Mouse (Mus musculus) neural tube, embryonic 12.5 days (tissue): Measurements from ENCODE around the gene Atxn7l2. TPM values are rescaled to one million over a fixed set of nuclear protein-coding genes. Genes with fewer than 3 reads are reported as not detected.

Experiments
- ATAC-seq: fragments of 200-750 bp; cut with Nextera tagmentation; 2 replicates; pipeline ENCODE4 v1.8.0; 2017; ENCODE audit warnings: low read depth, mild to moderate bottlenecking, moderate TSS enrichment, moderate library complexity; ENCODE audit not compliant: low FRiP score
- H3K27ac ChIP-seq: fragments of 300-500 bp; sonication (generic); 2 replicates; pipeline ENCODE4 v1.5.1; 2016
- H3K27me3 ChIP-seq: fragments of 300-500 bp; sonication (generic); replicated peaks from 2 replicates; pipeline ENCODE4 v1.6.1; 2016; ENCODE audit warnings: mild to moderate bottlenecking
- H3K36me3 ChIP-seq: fragments of 300-500 bp; sonication (generic); 2 replicates; pipeline ENCODE4 v1.6.1; 2016; ENCODE audit warnings: mild to moderate bottlenecking
- H3K4me1 ChIP-seq: fragments of 300-500 bp; sonication (generic); 2 replicates; pipeline ENCODE4 v1.6.1; 2016
- H3K4me2 ChIP-seq: fragments of 300-500 bp; sonication (generic); replicated peaks from 2 replicates; pipeline ENCODE4 v1.6.1; 2016; ENCODE audit warnings: mild to moderate bottlenecking
- H3K4me3 ChIP-seq: fragments of 300-500 bp; sonication (generic); 2 replicates; pipeline ENCODE4 v1.5.1; 2016
- H3K9ac ChIP-seq: fragments of 300-500 bp; sonication (generic); 2 replicates; pipeline ENCODE4 v1.6.1; 2016; ENCODE audit warnings: mild to moderate bottlenecking
- H3K9me3 ChIP-seq: fragments of 300-500 bp; sonication (generic); 2 replicates; pipeline ENCODE4 v1.6.1; 2016; ENCODE audit warnings: mild to moderate bottlenecking
- WGBS: fragments of 180-500 bp; shearing (Covaris S2); methylation state at CpG from one replicate; pipeline ENCODE4 v1.1.7; 2016; 5-methylcytosine and 5-hydroxymethylcytosine counted together
- polyA plus RNA-seq: library from polyadenylated mRNA; unstranded; fragments of >200 nt; fragmentation: Nextera tagmentation; extraction: Ambion mirVana; gene quantifications from 2 replicates; pipeline ENCODE4 v1.2.1, GENCODE M21; 2016

Atxn7l2 gene
- polyA plus RNA-seq, 1 experiment from 2014 or later: 30.4 TPM

DNA sequence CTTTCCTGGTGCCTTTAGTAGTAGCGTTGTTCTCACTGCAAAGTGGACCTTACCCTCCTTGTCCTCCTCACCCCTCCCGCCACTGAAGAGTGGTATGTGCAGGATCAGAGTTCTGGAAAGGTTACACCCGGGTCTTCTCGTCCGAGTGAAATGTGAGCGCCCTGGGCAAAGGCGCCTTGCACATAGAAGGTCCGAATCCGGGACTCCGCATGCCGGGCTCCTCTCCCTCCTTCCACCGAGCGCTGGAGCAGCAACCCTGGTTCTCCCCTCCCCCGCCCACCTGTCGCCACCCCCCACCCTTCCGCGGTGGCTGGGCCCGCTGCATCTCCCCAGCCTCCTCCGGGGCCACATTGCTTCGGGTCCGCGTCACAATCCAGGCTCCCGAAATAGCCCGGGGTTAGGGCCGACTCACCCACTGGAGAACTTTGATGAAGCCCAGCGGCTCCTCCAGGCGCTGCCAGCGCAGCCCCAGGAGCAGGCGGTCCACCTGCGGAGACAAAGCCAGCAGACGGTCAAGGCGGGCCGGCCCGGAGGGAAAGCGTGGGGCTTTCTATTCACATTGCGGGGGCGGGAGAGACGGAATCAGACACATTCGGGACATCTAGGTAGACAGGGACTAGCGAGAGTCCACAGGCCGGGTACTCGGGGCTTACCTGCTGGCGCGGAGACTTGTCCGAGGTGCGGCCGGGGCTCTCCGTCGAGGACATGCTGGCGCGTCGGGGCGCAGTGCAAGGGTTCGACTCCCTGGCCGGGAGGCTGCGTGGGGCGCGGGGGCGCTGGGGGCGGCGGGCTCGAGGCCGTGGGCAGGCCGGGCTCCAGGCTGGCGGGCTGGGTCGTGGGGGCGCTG lies 15.2 kb upstream of the Atxn7l2 start:
- Histone ChIP-seq H3K4me3 (peak overlapping the region; percentile 37), H3K9me3 (no peaks in the 10 kb centered on the region), H3K4me1 (peaks cover 12% of the 10 kb centered on the region), H3K9ac (peak overlapping the region; percentile 13; the same call in 1 of the 2 replicates), H3K27ac (no peak overlapping the region), H3K36me3 (no peaks in the 10 kb centered on the region), H3K4me2 (peak overlapping the region; percentile 71), H3K27me3 (peaks cover 48% of the 10 kb centered on the region)
- WGBS: 3% methylated on average over 67 of the region's 67 CpGs
- no peak for ATAC-seq

- Histone ChIP-seq H3K27ac (no peak overlapping the region), H3K36me3 (no peaks in the 10 kb centered on the region), H3K4me3 (no peak overlapping the region), H3K9ac (no peak overlapping the region), H3K4me2 (no peak overlapping the region), H3K9me3 (no peaks in the 10 kb centered on the region), H3K4me1 (no peaks in the 10 kb centered on the region), H3K27me3 (peaks cover 23% of the 10 kb centered on the region)
- 82% methylated on average over 3 of the region's 3 CpGs for WGBS
- no peak for ATAC-seq
Observed at GRCm38 (mm10) chr3:108220661-108221060, 9.9 kb upstream of the Atxn7l2 start.

DNA sequence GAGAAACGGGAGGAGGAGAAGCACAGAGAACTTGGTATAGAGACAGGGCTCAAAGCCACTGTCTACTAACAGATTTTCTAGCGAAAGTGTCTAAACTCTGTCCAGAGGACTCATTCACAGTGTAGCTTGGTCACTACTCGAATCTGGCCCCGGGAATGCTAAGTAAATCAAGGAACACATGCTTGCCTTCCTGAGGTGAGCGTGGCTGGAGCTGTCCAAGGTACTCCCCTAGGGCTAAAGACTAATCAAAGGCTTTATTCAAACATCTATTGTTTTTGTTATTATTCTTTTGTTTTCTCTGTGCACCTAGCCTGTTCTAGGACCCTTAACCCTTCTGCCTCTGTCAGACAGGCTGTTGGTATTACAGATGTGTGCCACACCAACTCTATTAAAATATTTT lies 4.0 kb upstream of the Atxn7l2 start:
- no peaks in the 10 kb centered on the region for H3K9me3 ChIP-seq
- no peaks in the 10 kb centered on the region for H3K36me3 ChIP-seq
- no peak overlapping the region for H3K27ac ChIP-seq
- no peaks in the 10 kb centered on the region for H3K4me1 ChIP-seq
- WGBS: 19% methylated on average over 5 of the region's 5 CpGs
- ATAC-seq: no peak
- H3K27me3 ChIP-seq: no peaks in the 10 kb centered on the region
- no peak overlapping the region for H3K9ac ChIP-seq
- H3K4me3 ChIP-seq: no peak overlapping the region
- H3K4me2 ChIP-seq: no peak overlapping the region

GRCm38 (mm10) chr3:108212406-108212805 lies 1.7 kb upstream of the Atxn7l2 start:
- 87% methylated on average over 8 of the region's 8 CpGs for WGBS
- no peak overlapping the region for H3K27ac ChIP-seq
- no peak overlapping the region for H3K9ac ChIP-seq

DNA sequence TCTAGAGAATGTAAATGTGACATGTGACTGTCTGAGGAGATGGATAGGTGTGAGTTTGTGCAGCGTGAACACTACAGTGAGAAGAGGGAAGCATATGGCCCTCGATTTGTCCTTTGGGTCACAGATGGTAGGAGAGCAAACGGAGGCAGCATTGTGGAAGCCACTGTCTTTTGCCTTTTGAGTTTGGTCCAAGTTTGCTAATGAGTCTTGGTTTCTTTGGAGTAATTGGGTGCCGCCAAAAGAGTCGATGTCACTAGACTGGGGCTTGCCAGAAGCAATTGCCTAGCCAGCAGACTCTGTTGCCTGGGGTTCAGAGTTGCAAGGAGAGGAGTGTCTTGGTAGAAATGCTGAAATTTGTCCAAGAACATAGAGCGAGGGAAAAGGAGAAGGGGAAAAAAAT lies 1.1 kb upstream of the Atxn7l2 start:
- 81% methylated on average over 6 of the region's 6 CpGs for WGBS
- peak overlapping the region; percentile 81; the same call in 1 of the 2 replicates for H3K4me2 ChIP-seq
- H3K36me3 ChIP-seq: peaks cover 15% of the 10 kb centered on the region
- H3K9ac ChIP-seq: no peak overlapping the region
- no peak overlapping the region for H3K27ac ChIP-seq
- H3K4me3 ChIP-seq: no peak overlapping the region
- H3K9me3 ChIP-seq: no peaks in the 10 kb centered on the region
- H3K27me3 ChIP-seq: no peaks in the 10 kb centered on the region
- peaks cover 20% of the 10 kb centered on the region for H3K4me1 ChIP-seq
- no peak for ATAC-seq

More at GRCm38 (mm10) chr3:108212406-108212805, 1.7 kb upstream of the Atxn7l2 start:
- H3K27me3 ChIP-seq: no peaks in the 10 kb centered on the region
- ATAC-seq: no peak
- H3K9me3 ChIP-seq: no peaks in the 10 kb centered on the region
- peaks cover 10% of the 10 kb centered on the region for H3K36me3 ChIP-seq
- H3K4me3 ChIP-seq: no peak overlapping the region
- peaks cover 20% of the 10 kb centered on the region for H3K4me1 ChIP-seq
- no peak overlapping the region for H3K4me2 ChIP-seq

DNA sequence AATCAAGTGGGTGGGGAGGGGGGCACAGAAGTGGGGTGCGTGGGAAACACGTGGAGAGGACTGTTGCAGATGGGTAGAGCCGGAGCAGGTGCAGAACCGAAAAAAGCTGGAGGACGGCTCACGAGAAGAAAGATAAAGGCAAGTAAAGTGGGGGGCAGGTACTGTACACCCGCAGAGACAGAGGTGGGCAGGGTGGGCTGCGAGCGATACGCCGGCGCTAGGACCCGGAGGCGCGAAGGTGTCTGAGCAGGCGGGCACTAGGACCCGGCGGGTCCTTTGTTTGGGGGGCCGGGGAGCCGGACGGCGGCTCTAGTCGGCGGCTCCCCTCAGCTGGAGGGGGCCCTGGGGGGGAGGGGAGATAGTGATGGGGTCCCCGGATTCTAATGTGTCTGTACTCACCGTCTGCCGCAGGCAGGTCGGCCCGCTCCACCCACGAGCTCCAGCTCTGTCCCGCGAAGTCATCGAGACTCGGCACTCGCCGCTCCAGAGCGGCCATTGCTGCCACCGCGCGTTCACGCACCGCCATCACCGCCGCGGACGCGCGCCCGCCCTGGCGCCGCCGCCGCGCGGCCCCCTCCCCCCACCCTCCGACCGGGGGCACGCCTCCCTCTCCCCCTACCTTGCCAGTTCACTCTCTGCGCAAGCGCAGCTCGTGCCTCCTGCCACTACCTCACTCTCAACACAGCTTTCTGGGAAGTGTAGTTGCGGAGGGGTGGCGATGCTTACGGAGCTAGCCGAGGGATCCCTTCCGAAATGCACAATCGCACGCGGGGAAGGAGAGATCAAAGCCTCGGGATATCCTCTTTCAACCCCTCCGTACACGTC lies 576 bp downstream of the Atxn7l2 start:
- under 1% methylated on average over 71 of the region's 72 CpGs for WGBS
- Histone ChIP-seq H3K27ac (peak overlapping the region; percentile 81), H3K27me3 (no peaks in the 10 kb centered on the region), H3K4me3 (peak overlapping the region; percentile 65), H3K36me3 (peaks cover 32% of the 10 kb centered on the region), H3K9me3 (no peaks in the 10 kb centered on the region), H3K4me1 (peaks cover 20% of the 10 kb centered on the region), H3K9ac (peak overlapping the region; percentile 83), H3K4me2 (peak overlapping the region; percentile 81)
- peak; percentile 96 for ATAC-seq

- peak; percentile 1 for ATAC-seq
- peak overlapping the region; percentile 81; the same call in 1 of the 2 replicates for H3K27ac ChIP-seq
- peak overlapping the region; percentile 83 for H3K9ac ChIP-seq
- H3K27me3 ChIP-seq: no peaks in the 10 kb centered on the region
- H3K36me3 ChIP-seq: peaks cover 39% of the 10 kb centered on the region
- WGBS: 10% methylated on average over 8 of the region's 8 CpGs
- H3K4me2 ChIP-seq: peak overlapping the region; percentile 81
- peaks cover 20% of the 10 kb centered on the region for H3K4me1 ChIP-seq
- H3K9me3 ChIP-seq: no peaks in the 10 kb centered on the region
- H3K4me3 ChIP-seq: peak overlapping the region; percentile 65
Observed at GRCm38 (mm10) chr3:108209536-108209935, 1.2 kb downstream of the Atxn7l2 start.

DNA sequence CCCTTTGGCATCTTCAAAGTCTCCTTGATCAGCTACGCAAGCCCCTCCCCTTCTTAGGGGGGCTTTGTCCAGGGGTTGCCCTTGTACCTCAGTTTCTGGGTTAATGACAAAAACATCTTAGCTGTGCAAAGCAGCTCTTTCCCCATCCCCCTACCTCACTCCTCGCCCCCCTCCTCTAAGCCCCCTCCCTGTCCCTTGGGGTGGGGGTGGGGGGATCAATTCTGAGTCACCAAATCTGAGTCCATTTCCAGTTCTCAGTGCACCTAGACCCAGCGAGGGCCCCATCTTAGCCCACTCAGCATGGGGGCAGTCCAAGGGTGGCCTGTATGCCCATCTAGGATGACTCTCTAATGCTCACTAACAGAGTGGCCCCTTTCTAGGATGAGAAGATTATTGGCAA lies 1.7 kb downstream of the Atxn7l2 start:
- H3K4me2 ChIP-seq: peak overlapping the region; percentile 81
- no peak overlapping the region for H3K27ac ChIP-seq
- peaks cover 22% of the 10 kb centered on the region for H3K4me1 ChIP-seq
- peak overlapping the region; percentile 83 for H3K9ac ChIP-seq
- 68% methylated on average over 3 of the region's 3 CpGs for WGBS
- H3K4me3 ChIP-seq: peak overlapping the region; percentile 65
- no peak for ATAC-seq
- H3K27me3 ChIP-seq: no peaks in the 10 kb centered on the region
- no peaks in the 10 kb centered on the region for H3K9me3 ChIP-seq
- peaks cover 43% of the 10 kb centered on the region for H3K36me3 ChIP-seq

DNA sequence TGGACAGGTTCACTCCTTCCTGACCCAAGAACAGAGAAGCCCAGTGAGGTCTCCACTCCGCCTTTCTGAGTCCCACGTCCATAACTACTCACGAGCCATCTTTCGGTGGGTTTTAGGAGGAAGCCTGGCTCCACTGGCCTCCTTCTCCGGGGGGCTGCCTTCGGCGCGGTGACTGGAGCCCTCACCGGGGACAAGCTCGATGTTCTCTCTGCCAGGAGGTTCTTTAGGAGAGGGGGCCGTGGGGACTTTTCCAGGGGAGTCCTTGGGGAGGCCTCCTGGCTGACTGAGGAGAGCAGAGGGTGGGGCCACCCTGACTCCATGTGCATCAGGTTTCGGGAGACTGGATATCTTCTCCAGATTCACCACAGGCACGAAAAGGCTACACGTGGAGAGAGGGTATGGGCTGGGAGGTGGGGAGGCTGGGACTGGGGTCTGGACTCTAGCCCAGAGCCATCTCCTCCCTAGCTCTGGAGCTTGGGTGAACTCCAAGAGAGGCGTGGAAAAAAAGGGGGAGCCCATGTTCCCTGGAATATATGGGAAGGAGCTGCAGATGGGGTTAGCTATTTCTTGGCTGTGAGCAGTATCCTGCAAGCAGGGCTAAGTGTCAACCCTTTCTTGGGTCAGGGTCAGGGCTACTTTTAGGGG lies 3.9 kb downstream of the Atxn7l2 start:
- ATAC-seq: no peak
- H3K9me3 ChIP-seq: no peaks in the 10 kb centered on the region
- H3K27me3 ChIP-seq: no peaks in the 10 kb centered on the region
- H3K4me1 ChIP-seq: peaks cover 33% of the 10 kb centered on the region
- H3K9ac ChIP-seq: no peak overlapping the region
- 90% methylated on average over 15 of the region's 15 CpGs for WGBS
- no peak overlapping the region for H3K4me3 ChIP-seq
- no peak overlapping the region for H3K4me2 ChIP-seq
- no peak overlapping the region for H3K27ac ChIP-seq
- H3K36me3 ChIP-seq: peaks cover 63% of the 10 kb centered on the region

GRCm38 (mm10) chr3:108205601-108206000 lies 5.1 kb downstream of the Atxn7l2 start:
- no peaks in the 10 kb centered on the region for H3K9me3 ChIP-seq
- no peak overlapping the region for H3K4me2 ChIP-seq
- H3K36me3 ChIP-seq: peaks cover 66% of the 10 kb centered on the region
- H3K27ac ChIP-seq: no peak overlapping the region
- H3K4me3 ChIP-seq: no peak overlapping the region
- WGBS: 90% methylated on average over 8 of the region's 8 CpGs
- no peak for ATAC-seq
- no peak overlapping the region for H3K9ac ChIP-seq
- peaks cover 44% of the 10 kb centered on the region for H3K4me1 ChIP-seq
- H3K27me3 ChIP-seq: no peaks in the 10 kb centered on the region

DNA sequence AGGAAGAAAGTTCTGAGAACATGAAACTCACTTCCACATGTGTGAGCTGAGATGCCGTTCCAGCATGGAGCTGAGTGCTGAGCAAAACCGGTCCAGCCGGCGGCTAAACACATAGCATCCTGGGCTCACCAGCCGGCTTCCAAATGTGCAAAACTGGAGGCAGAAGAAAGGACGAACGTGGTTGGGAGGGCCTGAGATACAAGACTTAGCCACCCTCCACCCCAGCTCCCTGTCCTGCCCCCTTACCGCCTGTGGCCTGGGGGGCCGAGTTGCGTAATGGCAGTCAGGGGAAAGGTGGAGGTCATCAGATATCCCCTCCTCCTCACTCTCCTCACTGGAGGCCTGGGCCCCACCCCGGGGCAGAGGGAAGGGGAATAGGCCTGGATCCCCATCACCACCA lies 6.3 kb downstream of the Atxn7l2 start:
- peaks cover 66% of the 10 kb centered on the region for H3K36me3 ChIP-seq
- no peaks in the 10 kb centered on the region for H3K9me3 ChIP-seq
- peaks cover 50% of the 10 kb centered on the region for H3K4me1 ChIP-seq
- no peak for ATAC-seq
- H3K4me2 ChIP-seq: no peak overlapping the region
- no peak overlapping the region for H3K4me3 ChIP-seq
- H3K9ac ChIP-seq: no peak overlapping the region
- WGBS: 88% methylated on average over 11 of the region's 11 CpGs
- H3K27me3 ChIP-seq: no peaks in the 10 kb centered on the region
- no peak overlapping the region for H3K27ac ChIP-seq
